In genomic region chr11:11944814-11945213, GRCm38 (mm10) we compare ENCODE assay signal across 23 mouse cellular contexts.
"Had no signal": no experiment of that assay in that cellular context is flagged by ENCODE, and none has a peak within 500 bp of the region (broad histone marks: within the 10 kb centered on the region; RNA-seq: fewer than 3 reads in every experiment).

No protein-coding gene starts in this region.

- H3K9me3 ChIP-seq: heart, embryonic 12.5 days; hindbrain, embryonic 13.5 days; hindbrain, embryonic 15.5 days; kidney, embryonic 15.5 days; limb, embryonic 12.5 days; liver, embryonic 12.5 days had no signal

- H3K4me1 ChIP-seq: hindbrain, embryonic 15.5 days had no signal

- DNase-seq: gastrocnemius, postnatal 14 days; gastrocnemius, postnatal 36 days; heart, adult 2 months; heart, postnatal 14 days; heart, postnatal 36 days; kidney, adult 11 months; kidney, adult 2 months; kidney, adult 9 months; kidney, postnatal 14 days; kidney, postnatal 36 days; layer of hippocampus, adult 9-11 months; layer of hippocampus, postnatal 36 days; left cerebral cortex, postnatal 4 days had no signal

- H3K27ac ChIP-seq: heart, adult 2 months; hindbrain, embryonic 13.5 days; hindbrain, embryonic 15.5 days; hindbrain, postnatal 0 days; kidney, embryonic 15.5 days; kidney, postnatal 0 days; liver, embryonic 12.5 days; liver, embryonic 14.5 days had no signal

- H3K4me2 ChIP-seq: heart, embryonic 12.5 days; hindbrain, embryonic 13.5 days; hindbrain, embryonic 15.5 days; kidney, embryonic 15.5 days; limb, embryonic 12.5 days; liver, embryonic 12.5 days had no signal

- ATAC-seq: hindbrain, postnatal 0 days; intestine, embryonic 16.5 days; liver, embryonic 12.5 days had no signal

- H3K9ac ChIP-seq: heart, embryonic 12.5 days; hindbrain, embryonic 13.5 days; hindbrain, embryonic 15.5 days; kidney, embryonic 15.5 days; limb, embryonic 12.5 days; liver, embryonic 12.5 days; liver, embryonic 14.5 days had no signal

- H3K27me3 ChIP-seq: heart, embryonic 12.5 days; hindbrain, embryonic 13.5 days; hindbrain, embryonic 15.5 days; kidney, embryonic 15.5 days; limb, embryonic 12.5 days; liver, embryonic 12.5 days had no signal

- H3K4me3 ChIP-seq: heart, adult 2 months; heart, embryonic 12.5 days; hindbrain, embryonic 13.5 days; hindbrain, embryonic 15.5 days; kidney, embryonic 15.5 days; limb, embryonic 12.5 days; liver, embryonic 12.5 days had no signal
